Mouse (Mus musculus) liver, postnatal 0 days (tissue): ENCODE measurements around the gene Nt5e. TPM values are rescaled to one million over a fixed set of nuclear protein-coding genes. Genes with fewer than 3 reads are reported as not detected.

Source experiments
- ATAC-seq: fragments of 200-750 bp; cut with Nextera tagmentation; 2 replicates; pipeline ENCODE4 v1.8.0; 2017; ENCODE audit warnings: mild to moderate bottlenecking, moderate library complexity
- DNase-seq: peaks from one replicate; pipeline ENCODE4 v3.0.0-alpha.2; 2016
- H3K27ac ChIP-seq: fragments of 300-500 bp; sonication (generic); 2 replicates; pipeline ENCODE4 v1.5.1; 2014; ENCODE audit warnings: antibody characterized with exemption, moderate library complexity, mild to moderate bottlenecking, low read depth
- H3K27me3 ChIP-seq: fragments of 300-500 bp; sonication (generic); 2 replicates; pipeline ENCODE4 v1.6.1; 2014; ENCODE audit warnings: low read length, control low read depth, mixed read lengths; ENCODE audit not compliant: insufficient read depth
- H3K36me3 ChIP-seq: fragments of 300-500 bp; sonication (generic); replicated peaks from 2 replicates; pipeline ENCODE4 v1.6.1; 2014; ENCODE audit warnings: mild to moderate bottlenecking, control low read depth, low read length, moderate library complexity, mixed read lengths; ENCODE audit not compliant: insufficient read depth
- H3K4me1 ChIP-seq: fragments of 300-500 bp; sonication (generic); 2 replicates; pipeline ENCODE4 v1.6.1; 2014; ENCODE audit warnings: antibody characterized with exemption, mild to moderate bottlenecking, control low read depth; ENCODE audit not compliant: insufficient read depth
- H3K4me2 ChIP-seq: fragments of 300-500 bp; sonication (generic); 2 replicates; pipeline ENCODE4 v1.6.1; 2014; ENCODE audit warnings: low read depth, mild to moderate bottlenecking, low read length, moderate library complexity, mixed read lengths
- H3K4me3 ChIP-seq: fragments of 300-500 bp; sonication (generic); 2 replicates; pipeline ENCODE4 v1.5.1; 2014; ENCODE audit warnings: low read depth, low read length
- H3K9ac ChIP-seq: fragments of 300-500 bp; sonication (generic); replicated peaks from 2 replicates; pipeline ENCODE4 v1.6.1; 2014; ENCODE audit warnings: mild to moderate bottlenecking, moderate library complexity
- H3K9me3 ChIP-seq: fragments of 300-500 bp; sonication (generic); 2 replicates; pipeline ENCODE4 v1.6.1; 2016; ENCODE audit warnings: mild to moderate bottlenecking, control low read depth, low read length, mixed read lengths
- CTCF ChIP-seq: sonication (generic); IDR thresholded peaks from 2 replicates; pipeline ENCODE4 v1.5.1; 2016; ENCODE audit warnings: antibody characterized with exemption, low read depth
- EP300 ChIP-seq: IDR thresholded peaks from 2 replicates; pipeline ENCODE4 v1.6.1; 2016; ENCODE audit warnings: antibody characterized with exemption, low read depth, mild to moderate bottlenecking
- WGBS: fragments of 180-500 bp; shearing (Covaris S2); extraction: QIAGEN DNeasy Blood & Tissue Kit; methylation state at CpG from one replicate; pipeline ENCODE4 v1.1.7; 2014; ENCODE audit not compliant: insufficient replicate concordance; 5-methylcytosine and 5-hydroxymethylcytosine counted together
- polyA plus RNA-seq: library from polyadenylated mRNA; unstranded; fragments of >200 nt; fragmentation: Nextera tagmentation; extraction: Ambion mirVana; gene quantifications from 2 replicates; pipeline ENCODE4 v1.2.1, GENCODE M21; 2015

Gene Nt5e
- polyA plus RNA-seq, 1 experiment from 2014 or later, result 18.9 TPM

GRCm38 (mm10) chr9:88361211-88361909 lies 34.4 kb downstream of the Nt5e start:
- Histone ChIP-seq H3K27me3 (no peaks in the 10 kb centered on the region), H3K9me3 (no peaks in the 10 kb centered on the region), H3K36me3 (peaks cover 12% of the 10 kb centered on the region; the same call in 1 of the 2 replicates), H3K4me1 (peaks cover 2% of the 10 kb centered on the region; the same call in 1 of the 2 replicates), H3K4me2 (no peak overlapping the region), H3K27ac (0 out of 2 replicates have a peak overlapping the region, but pooled peaks have one; percentile 1), H3K9ac (no peak overlapping the region), H3K4me3 (no peak overlapping the region)
- DNase-seq (no peak), ATAC-seq (no peak)
- no peak for TF ChIP-seq EP300
- no peak for TF ChIP-seq CTCF
- WGBS, result 53% methylated on average over 14 of the region's 14 CpGs

- ATAC-seq, result no peak
- no peak for DNase-seq
These were observed 35.3 kb downstream of the Nt5e start for GRCm38 (mm10) chr9:88362055-88362850.

GRCm38 (mm10) chr9:88363102-88363501 lies 36.1 kb downstream of the Nt5e start:
- peaks cover 3% of the 10 kb centered on the region; the same call in 1 of the 2 replicates for H3K4me1 ChIP-seq
- H3K4me2 ChIP-seq, result no peak overlapping the region
- DNase-seq (no peak), ATAC-seq (no peak)
- peaks cover 12% of the 10 kb centered on the region; the same call in 1 of the 2 replicates for H3K36me3 ChIP-seq
- no peak overlapping the region for H3K27ac ChIP-seq
- H3K9ac ChIP-seq, result no peak overlapping the region
- H3K27me3 ChIP-seq, result no peaks in the 10 kb centered on the region
- no peak overlapping the region for H3K4me3 ChIP-seq
- 85% methylated on average over 3 of the region's 3 CpGs for WGBS
- TF ChIP-seq CTCF (no peak), EP300 (no peak)
- no peaks in the 10 kb centered on the region for H3K9me3 ChIP-seq

More at GRCm38 (mm10) chr9:88362055-88362850, 35.3 kb downstream of the Nt5e start:
- H3K9ac ChIP-seq, result no peak overlapping the region
- no peaks in the 10 kb centered on the region for H3K9me3 ChIP-seq
- peaks cover 2% of the 10 kb centered on the region; the same call in 1 of the 2 replicates for H3K4me1 ChIP-seq
- TF ChIP-seq CTCF (peak; percentile 23), EP300 (no peak)
- no peak overlapping the region for H3K4me2 ChIP-seq
- peaks cover 12% of the 10 kb centered on the region; the same call in 1 of the 2 replicates for H3K36me3 ChIP-seq
- no peaks in the 10 kb centered on the region for H3K27me3 ChIP-seq
- 47% methylated on average over 4 of the region's 5 CpGs for WGBS
- H3K27ac ChIP-seq, result no peak overlapping the region
- no peak overlapping the region for H3K4me3 ChIP-seq

- WGBS, result 74% methylated on average over 4 of the region's 4 CpGs
- no peak for DNase-seq
These were observed 39.3 kb downstream of the Nt5e start for GRCm38 (mm10) chr9:88366308-88366707.

GRCm38 (mm10) chr9:88366819-88367218 lies 39.8 kb downstream of the Nt5e start:
- Histone ChIP-seq H3K27me3 (no peaks in the 10 kb centered on the region), H3K9me3 (no peaks in the 10 kb centered on the region), H3K27ac (no peak overlapping the region), H3K36me3 (peaks cover 12% of the 10 kb centered on the region; the same call in 1 of the 2 replicates), H3K4me3 (no peak overlapping the region), H3K4me1 (peaks cover 3% of the 10 kb centered on the region; the same call in 1 of the 2 replicates), H3K9ac (no peak overlapping the region), H3K4me2 (no peak overlapping the region)
- WGBS, result 63% methylated on average over 4 of the region's 4 CpGs
- no peak for DNase-seq
- peak; percentile 86 for ATAC-seq
- no peak for TF ChIP-seq CTCF
- TF ChIP-seq EP300, result no peak

More at GRCm38 (mm10) chr9:88366308-88366707, 39.3 kb downstream of the Nt5e start:
- no peak overlapping the region for H3K27ac ChIP-seq
- no peak overlapping the region for H3K4me3 ChIP-seq
- H3K4me1 ChIP-seq, result peaks cover 3% of the 10 kb centered on the region; the same call in 1 of the 2 replicates
- H3K27me3 ChIP-seq, result no peaks in the 10 kb centered on the region
- peaks cover 12% of the 10 kb centered on the region; the same call in 1 of the 2 replicates for H3K36me3 ChIP-seq
- H3K9ac ChIP-seq, result no peak overlapping the region
- TF ChIP-seq CTCF (peak; percentile 47), EP300 (no peak)
- no peak overlapping the region for H3K4me2 ChIP-seq
- no peaks in the 10 kb centered on the region for H3K9me3 ChIP-seq
- ATAC-seq, result peak; percentile 44; the same call in 1 of the 2 replicates

- H3K9ac ChIP-seq, result no peak overlapping the region
- H3K27me3 ChIP-seq, result no peaks in the 10 kb centered on the region
- no peak overlapping the region for H3K4me2 ChIP-seq
- no peaks in the 10 kb centered on the region for H3K9me3 ChIP-seq
- TF ChIP-seq EP300 (no peak), CTCF (no peak)
- DNase-seq, result no peak
- WGBS, result 70% methylated on average over 5 of the region's 5 CpGs
- no peak overlapping the region for H3K27ac ChIP-seq
- peak; percentile 57 for ATAC-seq
- H3K36me3 ChIP-seq, result peaks cover 12% of the 10 kb centered on the region; the same call in 1 of the 2 replicates
- no peak overlapping the region for H3K4me3 ChIP-seq
- peaks cover 3% of the 10 kb centered on the region; the same call in 1 of the 2 replicates for H3K4me1 ChIP-seq
These were observed 40.3 kb downstream of the Nt5e start for GRCm38 (mm10) chr9:88367322-88367721.
